Mouse (Mus musculus) E14TG2a.4 (cell line): ENCODE measurements around the gene Mapre1.

Source experiments
- CTCF ChIP-seq: conservative IDR thresholded peaks from 2 replicates; pipeline ENCODE4 v1.5.1; 2014; ENCODE audit warnings: low read length
- NANOG ChIP-seq: IDR thresholded peaks from 2 replicates; pipeline ENCODE4 v1.6.1; 2014; ENCODE audit warnings: borderline replicate concordance, low read length, mixed read lengths

DNA sequence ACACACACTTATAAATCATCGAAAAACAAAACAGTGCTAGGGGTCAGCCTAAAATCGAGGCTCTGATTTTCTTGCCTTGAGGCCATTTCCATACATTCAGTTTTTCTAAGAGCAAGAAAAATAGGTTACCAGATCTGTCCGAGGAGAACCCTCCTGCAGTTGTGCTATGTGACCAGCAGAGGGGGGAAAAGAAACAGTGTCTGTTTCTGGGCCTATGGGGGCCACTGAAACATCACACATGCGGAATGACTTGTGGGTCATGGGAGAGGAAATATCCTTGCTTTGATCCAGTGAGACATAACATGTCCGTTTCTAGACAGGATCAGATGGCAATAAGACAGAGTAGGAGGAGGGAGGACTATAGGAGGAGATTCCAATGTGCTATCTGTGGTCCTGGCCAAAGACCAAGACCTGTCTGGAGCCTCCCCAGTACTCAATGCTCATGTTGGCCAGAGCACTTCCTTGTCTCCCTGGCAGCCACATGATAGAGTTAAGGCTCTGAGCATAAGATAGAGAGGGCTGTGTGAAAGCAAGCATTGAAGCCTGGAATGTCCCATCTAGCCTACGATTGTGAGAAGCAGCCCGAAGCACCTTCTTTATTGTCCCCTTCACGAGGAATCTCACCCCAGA, 30.3 kb upstream of the Mapre1 start:
- TF ChIP-seq CTCF (peak; percentile 94), NANOG (no peak)
